Mouse (Mus musculus) adrenal gland, adult (tissue): ENCODE measurements around the gene Mutyh.

ENCODE experiments used
- DNase-seq, 2 experiments: peaks; one replicate each; pipeline ENCODE4 v3.0.0; 2022 to 2023; ENCODE audit warnings: low spot score in 1 of 2; ENCODE audit not compliant: inconsistent age in 2 of 2

The Mutyh gene

GRCm38 (mm10) chr4:116807197-116808129 lies at the start of gene Mutyh, which contains the start of gene Toe1:
Mutyh (plus strand) TSS chr4:116807723.
Toe1 (minus strand) TSS chr4:116807640.
- peak; percentile 96 to 97 for DNase-seq

- DNase-seq, result no peak
Observed at GRCm38 (mm10) chr4:116761914-116762313, 45.6 kb upstream of the Mutyh start.

- no peak for DNase-seq
Observed at GRCm38 (mm10) chr4:116764001-116764400, 43.5 kb upstream of the Mutyh start.

- no peak for DNase-seq
Observed at GRCm38 (mm10) chr4:116768510-116768909, 39.0 kb upstream of the Mutyh start.

GRCm38 (mm10) chr4:116769060-116769459 lies 38.5 kb upstream of the Mutyh start:
- DNase-seq, result no peak

GRCm38 (mm10) chr4:116776391-116776790 lies 31.1 kb upstream of the Mutyh start:
- no peak for DNase-seq

GRCm38 (mm10) chr4:116777079-116777478 lies 30.4 kb upstream of the Mutyh start:
- DNase-seq, result no peak

- no peak for DNase-seq
Observed at GRCm38 (mm10) chr4:116780541-116780940, 27.0 kb upstream of the Mutyh start.

- no peak for DNase-seq
Observed at GRCm38 (mm10) chr4:116781366-116781765, 26.2 kb upstream of the Mutyh start.

- DNase-seq, result no peak
Observed at GRCm38 (mm10) chr4:116782171-116782570, 25.4 kb upstream of the Mutyh start.

GRCm38 (mm10) chr4:116786587-116786986 lies 20.9 kb upstream of the Mutyh start:
- DNase-seq, result no peak

- DNase-seq, result peak in 1 of 2 experiments; percentile 56
Observed at GRCm38 (mm10) chr4:116787985-116788760, 19.4 kb upstream of the Mutyh start.

- DNase-seq, result peak; percentile 75 to 95
Observed at GRCm38 (mm10) chr4:116788956-116789355, 18.6 kb upstream of the Mutyh start.

- no peak for DNase-seq
Observed at GRCm38 (mm10) chr4:116792453-116792852, 15.1 kb upstream of the Mutyh start.

- no peak for DNase-seq
Observed at GRCm38 (mm10) chr4:116794273-116794672, 13.2 kb upstream of the Mutyh start.

GRCm38 (mm10) chr4:116796442-116797110 lies 10.9 kb upstream of the Mutyh start:
- DNase-seq, result peak in 1 of 2 experiments; percentile 83

- no peak for DNase-seq
Observed at GRCm38 (mm10) chr4:116799901-116800300, 7.6 kb upstream of the Mutyh start.

GRCm38 (mm10) chr4:116811012-116811411 lies 3.5 kb downstream of the Mutyh start:
- DNase-seq, result no peak

GRCm38 (mm10) chr4:116815276-116815675 lies 7.8 kb downstream of the Mutyh start:
- DNase-seq, result peak in 1 of 2 experiments; percentile 48

- DNase-seq, result no peak
Observed at GRCm38 (mm10) chr4:116817486-116817885, 10.0 kb downstream of the Mutyh start.
